Mouse (Mus musculus): ENCODE data around the gene Fam208b. TPM values are rescaled to one million over a fixed set of nuclear protein-coding genes. Genes with fewer than 3 reads are reported as not detected.
"Not testable (repeated sequence)": the region's sequence is repeated elsewhere in the genome, so short reads cannot be mapped to it uniquely, and the experiment has no call there.

Gene Fam208b
- polyA plus RNA-seq, 1 experiment from 2014 or later = 12.5 TPM

DNA sequence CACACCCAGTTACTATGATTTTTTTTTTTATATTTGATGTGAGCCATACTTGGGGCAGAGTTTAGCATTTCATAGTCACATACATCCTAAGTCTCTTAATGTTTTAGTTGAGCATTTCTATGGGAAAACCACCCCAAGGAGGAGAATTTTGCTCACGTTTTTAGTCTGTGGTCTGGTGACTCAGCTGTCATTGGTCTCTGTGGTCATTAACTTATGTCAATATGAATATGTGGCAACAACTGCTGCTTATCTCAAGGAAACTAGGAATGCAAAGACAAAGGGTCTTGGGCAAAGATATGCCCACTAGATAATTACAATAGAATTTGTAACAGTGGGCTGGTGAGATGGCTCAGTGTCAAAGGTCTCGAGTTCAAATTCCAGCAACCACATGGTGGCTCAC lies 47.0 kb downstream of the Fam208b start:
- no peak for DNase-seq (ENCODE audit: low spot score)

GRCm38 (mm10) chr13:3563130-3563529 lies 47.8 kb downstream of the Fam208b start:
- no peak for DNase-seq (ENCODE audit: low spot score)

GRCm38 (mm10) chr13:3547856-3548255 lies 63.1 kb downstream of the Fam208b start:
- no peak for DNase-seq (ENCODE audit: low spot score)

DNA sequence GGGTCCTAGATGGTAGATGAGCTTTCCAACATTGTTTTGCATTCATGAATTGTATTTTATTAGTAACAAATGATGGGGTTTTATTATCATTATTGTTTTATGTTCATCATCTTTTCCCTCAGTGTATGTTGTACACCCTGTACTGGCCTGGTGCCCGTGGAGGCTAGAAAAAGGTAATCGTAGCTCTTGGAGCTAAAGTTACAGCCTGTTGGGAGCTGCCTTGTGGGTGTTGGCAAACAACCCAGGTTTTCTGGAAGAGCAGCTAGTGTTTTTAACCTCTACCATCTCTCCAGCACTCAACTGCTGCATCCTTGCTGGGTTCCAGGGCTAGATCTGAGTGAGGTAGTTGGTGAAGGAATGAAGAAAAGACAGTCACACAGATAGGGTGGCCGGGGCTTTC lies 63.5 kb downstream of the Fam208b start:
- no peak for DNase-seq (ENCODE audit: low spot score)

DNA sequence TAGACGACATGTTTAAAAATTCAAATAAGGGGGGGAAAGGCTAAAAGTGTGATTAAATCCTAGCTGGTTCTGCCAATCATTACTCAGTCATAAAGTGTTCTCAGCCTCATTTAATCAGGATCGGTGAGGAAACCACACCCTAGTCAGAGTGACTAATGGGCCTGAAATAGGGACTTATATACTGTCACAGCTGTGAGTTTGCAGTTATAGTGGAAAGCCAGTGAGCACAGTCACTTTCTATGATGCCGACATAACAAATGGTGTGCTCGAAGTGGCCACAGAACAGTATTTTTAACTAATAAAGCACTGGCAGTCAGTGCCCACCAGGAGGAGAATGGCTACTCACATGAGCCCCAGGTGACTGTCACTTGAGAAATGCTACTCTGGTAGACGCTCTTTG lies 66.0 kb downstream of the Fam208b start:
- no peak for DNase-seq (ENCODE audit: low spot score)

GRCm38 (mm10) chr13:3544077-3544874 lies 66.6 kb downstream of the Fam208b start:
- DNase-seq (ENCODE audit: low spot score) = no peak

DNA sequence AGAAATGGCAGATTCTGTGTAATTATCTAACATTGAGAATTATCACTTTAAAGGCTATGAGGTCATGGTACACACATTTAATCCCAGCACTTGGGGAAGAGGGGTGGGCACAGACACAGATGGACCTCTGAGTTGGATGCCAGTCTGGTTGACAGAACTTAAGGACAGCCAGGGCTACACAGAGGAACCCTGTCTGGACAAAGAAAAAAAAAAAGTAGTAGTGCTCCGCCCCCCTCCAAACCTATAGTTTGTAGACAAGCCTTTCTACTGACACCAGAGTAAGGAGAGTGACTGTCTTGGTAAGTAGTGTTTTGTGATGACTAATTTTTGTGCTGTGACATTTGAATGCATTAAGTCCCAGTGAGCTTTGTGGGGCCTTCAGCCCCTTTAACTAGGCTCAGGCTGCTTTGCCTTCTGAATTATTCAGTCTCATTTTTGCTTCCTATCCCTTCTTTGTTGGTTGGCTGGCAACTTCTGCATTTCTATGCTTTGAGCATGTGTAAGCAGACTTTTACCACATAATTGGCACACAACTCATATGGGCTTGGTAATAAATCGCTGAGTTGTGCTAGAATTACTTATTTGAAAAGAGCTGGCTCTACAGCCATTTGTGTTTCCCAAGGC lies 69.6 kb downstream of the Fam208b start:
- DNase-seq (ENCODE audit: low spot score) = no peak

- DNase-seq (ENCODE audit: low spot score) = no peak
Observed at GRCm38 (mm10) chr13:3540166-3540565, 70.7 kb downstream of the Fam208b start.

DNA sequence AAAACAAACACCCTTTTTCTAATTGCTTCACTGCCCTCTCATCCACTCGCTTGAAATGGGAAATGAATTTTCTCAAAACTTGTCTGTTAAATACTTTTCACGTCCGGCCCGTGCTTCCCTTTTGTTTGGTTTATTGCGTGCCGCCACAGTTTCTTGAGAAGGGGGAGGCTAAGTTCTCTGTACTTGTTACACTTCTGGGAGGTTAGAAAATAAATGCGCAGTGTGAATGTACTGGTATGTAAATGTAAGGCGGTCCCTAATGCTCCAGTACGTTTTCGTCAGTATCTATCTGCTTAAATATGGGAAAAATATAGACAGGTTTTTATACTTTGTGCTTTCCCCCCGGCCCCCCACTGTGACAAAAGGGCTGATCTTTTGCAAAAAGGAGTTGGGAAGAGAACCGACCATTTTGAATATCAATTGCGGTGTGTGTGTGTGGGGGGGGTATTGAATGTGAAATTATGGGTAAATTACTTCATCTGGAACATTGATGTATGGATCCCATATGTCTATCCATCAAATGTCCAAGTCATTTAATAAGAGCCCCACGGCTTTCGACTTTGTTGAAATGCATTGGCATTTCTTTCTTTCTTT lies 71.8 kb downstream of the Fam208b start:
- peak; percentile 60 for DNase-seq (ENCODE audit: low spot score)

DNA sequence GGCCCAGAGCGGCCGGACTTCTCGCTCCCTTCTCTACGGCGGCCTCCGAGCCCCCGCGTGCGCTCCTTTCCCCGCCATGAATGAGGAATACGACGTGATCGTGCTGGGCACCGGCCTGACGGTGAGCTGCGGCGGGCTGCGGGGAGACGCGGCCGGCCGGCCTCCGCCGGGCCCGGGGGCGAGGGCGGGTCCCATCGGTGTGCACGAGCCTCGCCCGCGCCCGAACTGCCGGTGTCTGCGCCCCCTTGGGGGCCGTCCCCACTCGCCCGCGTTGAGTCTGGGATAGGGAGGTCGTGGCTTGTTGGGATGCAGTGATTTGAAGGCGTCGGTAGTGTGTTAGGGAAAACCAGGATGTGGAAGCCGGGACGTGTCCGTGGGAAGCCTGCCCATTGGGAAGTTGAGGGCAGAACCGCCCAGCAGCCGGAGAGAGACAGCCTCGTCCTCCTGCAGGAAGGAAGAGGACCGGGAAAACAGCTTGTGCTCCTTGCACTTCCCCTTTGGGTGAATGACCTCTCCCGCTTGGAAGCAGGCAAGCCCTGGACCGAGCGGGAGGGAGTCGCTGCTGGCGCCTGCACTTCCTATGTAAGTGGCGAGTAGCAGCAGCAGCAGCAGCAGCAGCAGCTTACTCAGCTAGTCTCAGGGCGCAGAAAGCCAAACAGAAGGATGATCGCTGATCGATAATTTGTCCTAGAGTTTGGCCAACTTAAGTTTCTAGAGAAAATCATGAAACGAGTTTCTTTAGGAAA lies 72.5 kb downstream of the Fam208b start:
- DNase-seq (ENCODE audit: low spot score) = peak; percentile 42

DNA sequence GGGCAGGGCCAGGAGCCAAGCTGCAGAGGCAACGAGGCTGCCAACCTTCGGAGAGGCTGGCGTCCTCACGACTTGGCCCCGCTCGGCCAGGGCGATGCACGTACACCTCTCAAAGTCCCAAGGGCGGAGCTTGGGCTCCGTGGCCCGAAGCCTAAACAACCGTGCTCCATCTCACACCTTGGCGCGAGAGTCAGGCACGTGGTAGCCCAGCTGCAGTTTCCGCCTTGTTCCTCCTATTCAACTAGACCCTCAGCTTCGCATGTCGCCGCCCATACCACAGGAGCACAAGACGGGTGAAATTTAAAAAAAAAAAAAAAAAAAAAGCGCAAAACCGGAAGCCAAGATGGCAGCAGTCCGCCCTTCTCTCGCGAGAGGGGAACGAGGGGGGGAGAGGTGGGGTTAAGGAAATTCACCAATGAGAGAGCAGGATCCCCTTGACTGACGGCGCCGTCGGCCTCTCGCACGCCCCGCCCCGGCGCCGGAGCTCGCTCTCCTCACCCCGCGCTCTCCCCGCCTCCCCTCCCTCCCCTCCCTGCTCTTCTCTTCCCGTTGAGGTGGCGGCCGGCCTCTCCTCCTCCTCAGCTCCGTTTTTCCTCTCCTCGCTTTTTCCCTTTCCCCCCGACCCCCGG lies 73.2 kb downstream of the Fam208b start, which contains the start of gene Gdi2:
Gene Gdi2, plus strand, starts transcription at position 470 of the 629 bp plus-strand sequence.
- peak; percentile 97 for DNase-seq (ENCODE audit: low spot score)

GRCm38 (mm10) chr13:3534146-3534545 lies 76.8 kb downstream of the Fam208b start:
- DNase-seq (ENCODE audit: low spot score) = no peak

DNA sequence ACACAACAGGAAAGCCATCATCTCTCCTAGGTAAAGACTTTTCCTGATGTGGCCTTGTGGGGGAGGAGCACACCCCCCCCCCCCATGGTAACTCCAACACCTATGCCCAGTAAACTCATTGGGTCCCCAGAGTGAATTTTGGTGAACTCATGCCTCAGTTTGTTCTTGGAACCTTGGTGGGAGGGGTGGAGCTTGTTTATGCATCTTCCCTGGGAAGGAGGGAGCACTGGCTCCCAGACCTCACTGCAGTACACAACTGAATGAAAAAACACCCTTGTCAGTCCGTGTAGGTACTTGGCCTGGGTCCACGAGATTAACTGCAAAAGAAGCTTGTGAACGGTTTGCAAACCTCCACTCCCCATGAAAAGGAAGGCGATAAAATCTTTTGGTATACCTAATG lies 78.5 kb downstream of the Fam208b start:
- no peak for DNase-seq (ENCODE audit: low spot score)

- DNase-seq (ENCODE audit: low spot score) = no peak
Observed at GRCm38 (mm10) chr13:3531692-3532320, 79.1 kb downstream of the Fam208b start.

- DNase-seq (ENCODE audit: low spot score) = not testable (repeated sequence)
Observed at GRCm38 (mm10) chr13:3531176-3531575, 79.7 kb downstream of the Fam208b start.

DNA sequence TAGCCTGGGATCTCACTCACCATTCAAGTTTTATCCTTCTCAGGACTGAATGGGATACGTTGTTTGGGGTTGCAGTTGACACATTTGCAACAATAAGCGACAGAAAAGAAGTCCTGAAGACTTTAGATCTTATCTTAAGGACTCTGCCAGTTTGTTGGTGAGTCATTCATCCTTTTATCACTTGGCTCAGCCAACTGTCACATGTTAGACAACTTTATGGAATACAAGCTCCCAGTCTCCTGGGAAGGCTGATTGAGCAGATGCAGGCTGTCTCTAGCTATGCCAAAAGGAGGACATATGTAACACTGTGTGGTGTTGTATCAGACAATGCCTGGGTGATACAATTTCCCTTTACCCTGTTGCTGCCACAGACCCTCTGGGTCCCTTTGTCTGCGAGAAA lies 80.5 kb downstream of the Fam208b start:
- no peak for DNase-seq (ENCODE audit: low spot score)

GRCm38 (mm10) chr13:3526328-3526727 lies 84.6 kb downstream of the Fam208b start:
- peak; percentile 56 for DNase-seq (ENCODE audit: low spot score)

- no peak for DNase-seq (ENCODE audit: low spot score)
Observed at GRCm38 (mm10) chr13:3525611-3526051, 85.3 kb downstream of the Fam208b start.

GRCm38 (mm10) chr13:3523946-3524345 lies 87.0 kb downstream of the Fam208b start:
- DNase-seq (ENCODE audit: low spot score) = no peak

DNA sequence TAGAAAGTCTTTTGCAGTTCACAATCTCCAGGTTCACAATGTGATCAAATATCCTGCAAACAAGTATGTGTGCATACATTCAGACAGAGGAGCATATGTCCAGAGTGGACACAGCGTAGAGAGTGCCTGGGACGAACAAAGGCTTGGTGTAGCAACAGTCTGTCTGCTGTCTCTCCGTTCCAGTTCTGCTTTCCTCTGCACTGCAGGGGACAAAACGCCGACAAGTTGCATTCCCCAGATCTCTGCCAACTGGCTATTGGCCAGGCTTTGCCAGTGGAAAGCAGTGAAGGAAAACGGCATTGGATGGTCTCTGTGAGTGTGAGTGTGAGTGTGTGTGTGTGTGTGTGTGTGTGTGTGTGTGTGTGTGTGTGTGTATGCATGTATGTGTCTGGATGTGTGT lies 87.4 kb downstream of the Fam208b start:
- DNase-seq (ENCODE audit: low spot score) = no peak

DNA sequence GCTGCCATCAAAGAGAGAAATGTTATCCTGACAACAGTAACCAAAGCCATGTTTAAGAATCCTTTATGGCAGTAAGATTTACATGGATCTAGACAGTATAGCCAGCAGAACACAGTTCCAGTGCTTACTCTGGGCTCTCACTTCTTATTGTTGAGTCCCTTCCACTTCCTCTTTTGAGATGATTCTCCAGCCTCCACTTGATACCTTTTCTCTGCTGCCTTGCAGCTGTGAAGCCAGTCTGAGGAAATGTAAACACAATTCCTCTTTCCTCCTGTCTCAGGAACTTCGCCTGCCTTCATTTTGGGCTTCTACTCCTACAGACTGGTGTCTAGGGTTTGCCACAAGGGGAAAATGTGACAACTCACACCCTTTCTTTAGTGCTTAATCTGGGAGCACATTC lies 90.9 kb downstream of the Fam208b start:
- not testable (repeated sequence) for DNase-seq (ENCODE audit: low spot score)
